Mouse (Mus musculus) bone marrow, adult 2 months (tissue): Measurements from ENCODE around the gene Pdx1. TPM values are rescaled to one million over a fixed set of nuclear protein-coding genes. Genes with fewer than 3 reads are reported as not detected.

Experiments used
- H3K27ac ChIP-seq: fragments of 200-500 bp; 2 replicates; pipeline ENCODE4 v1.5.1; 2012; ENCODE audit warnings: low read depth, mild to moderate bottlenecking, control low read depth, inconsistent platforms, low read length; ENCODE audit not compliant: control insufficient read depth, poor library complexity, insufficient read depth
- H3K4me1 ChIP-seq: fragments of 200-500 bp; 2 replicates; pipeline ENCODE4 v1.6.1; 2011; ENCODE audit warnings: low read length; ENCODE audit not compliant: control insufficient read depth, insufficient read depth
- H3K4me3 ChIP-seq: fragments of 200-500 bp; replicated peaks from 2 replicates; pipeline ENCODE3; 2011; ENCODE audit warnings: mild to moderate bottlenecking, low read depth, low read length, control low read depth; ENCODE audit not compliant: control insufficient read depth
- CTCF ChIP-seq: fragments of 200-500 bp; IDR thresholded peaks from 2 replicates; pipeline ENCODE4 v1.5.1; 2011; ENCODE audit warnings: low read length, control low read depth; ENCODE audit not compliant: control insufficient read depth, insufficient read depth
- POLR2A ChIP-seq: fragments of 200-500 bp; IDR thresholded peaks from 2 replicates; pipeline ENCODE4 v1.6.1; 2011; ENCODE audit warnings: low read depth, mild to moderate bottlenecking, control low read depth, low read length, borderline replicate concordance; ENCODE audit not compliant: control insufficient read depth
- WGBS: fragments of 180-500 bp; shearing (Covaris S2); methylation state at CpG from one replicate; pipeline ENCODE4 v1.1.7; 2018; 5-methylcytosine and 5-hydroxymethylcytosine counted together
- polyA plus RNA-seq: library from polyadenylated mRNA; stranded (reverse); fragments of >200 nt; gene quantifications from 2 replicates; pipeline ENCODE4 v1.2.4, GENCODE M21; 2011; ENCODE audit warnings: low replicate concordance; ENCODE audit not compliant: missing spikeins, insufficient read depth, insufficient read length

The Pdx1 gene
- polyA plus RNA-seq, 1 experiment: not detected

GRCm38 (mm10) chr5:147293127-147293910 is 23.6 kb downstream of the Pdx1 start:
- TF ChIP-seq POLR2A (no peak), CTCF (peak; percentile 85)
- no peak overlapping the region for H3K4me3 ChIP-seq
- WGBS: 17% methylated on average over 18 of the region's 18 CpGs
- H3K4me1 ChIP-seq: no peaks in the 10 kb centered on the region
- H3K27ac ChIP-seq: no peak overlapping the region

DNA sequence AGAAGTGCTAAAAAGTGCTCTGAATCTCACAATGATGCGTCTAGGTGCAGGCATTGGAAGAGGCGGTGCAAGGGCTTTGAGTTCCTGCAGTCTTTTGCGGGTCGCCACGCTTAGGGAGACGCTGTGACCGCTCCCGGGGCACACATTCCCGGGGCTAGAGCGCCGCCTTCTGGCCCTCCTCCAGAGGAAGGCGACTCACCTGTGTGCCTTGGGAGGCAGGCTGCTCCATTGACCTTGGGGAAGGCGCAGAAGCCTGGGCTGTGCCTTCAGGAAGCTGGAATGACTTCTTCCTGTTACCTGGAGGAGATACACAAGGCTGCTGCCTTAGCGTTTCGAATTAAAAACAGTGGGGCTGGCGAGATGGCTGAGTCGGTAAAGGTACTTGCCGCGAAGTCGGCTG is 24.4 kb downstream of the Pdx1 start:
- no peak overlapping the region for H3K27ac ChIP-seq
- 17% methylated on average over 20 of the region's 20 CpGs for WGBS
- TF ChIP-seq POLR2A: no peak
- TF ChIP-seq CTCF: no peak
- no peak overlapping the region for H3K4me3 ChIP-seq
- no peaks in the 10 kb centered on the region for H3K4me1 ChIP-seq

DNA sequence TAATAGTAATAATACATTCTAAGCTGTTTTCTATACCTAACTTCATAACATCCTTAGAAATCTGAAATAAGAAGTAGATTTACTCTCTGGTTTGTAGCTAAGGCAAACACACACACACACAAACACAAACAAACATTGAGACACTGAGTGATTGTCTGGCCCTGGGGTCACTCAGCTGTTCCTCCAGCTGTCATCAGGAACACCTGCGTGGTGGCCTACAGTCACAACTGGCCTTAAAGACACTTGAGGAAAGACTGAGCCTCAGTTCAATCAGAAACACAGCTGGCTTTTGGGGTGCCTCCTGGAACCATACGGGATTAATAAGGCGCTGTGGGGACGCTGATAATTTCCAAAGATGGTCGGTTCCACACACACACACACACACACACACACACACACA is 27.5 kb downstream of the Pdx1 start:
- WGBS: 63% methylated on average over 5 of the region's 5 CpGs
- no peaks in the 10 kb centered on the region for H3K4me1 ChIP-seq
- TF ChIP-seq POLR2A: no peak
- H3K4me3 ChIP-seq: no peak overlapping the region
- H3K27ac ChIP-seq: no peak overlapping the region

- TF ChIP-seq POLR2A (no peak), CTCF (peak; percentile 50; the same call in 1 of the 2 replicates)
- no peak overlapping the region for H3K4me3 ChIP-seq
- H3K27ac ChIP-seq: no peak overlapping the region
- no peaks in the 10 kb centered on the region for H3K4me1 ChIP-seq
- 3% methylated on average over 41 of the region's 41 CpGs for WGBS
These were observed 29.7 kb downstream of the Pdx1 start for GRCm38 (mm10) chr5:147299255-147300000.

DNA sequence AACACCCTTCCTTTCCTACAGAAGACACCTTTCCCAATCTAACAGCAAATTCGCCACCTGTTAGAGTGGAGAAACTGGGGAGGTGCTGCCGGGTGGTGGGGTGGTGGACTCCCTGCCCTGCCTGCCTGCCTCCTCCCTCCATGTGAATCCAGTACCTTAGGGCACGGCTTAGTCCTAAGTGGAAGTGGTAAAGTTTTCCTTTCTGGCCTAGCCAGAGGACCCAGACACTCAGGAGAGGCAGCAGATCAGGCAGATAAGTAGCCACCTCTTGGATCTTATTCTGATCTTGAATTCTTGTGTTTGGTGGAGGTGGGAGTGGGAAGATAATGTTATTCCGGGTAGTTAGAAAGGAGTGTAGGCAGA is 30.2 kb downstream of the Pdx1 start:
- WGBS: 9% methylated on average over 4 of the region's 4 CpGs
- TF ChIP-seq POLR2A: no peak

DNA sequence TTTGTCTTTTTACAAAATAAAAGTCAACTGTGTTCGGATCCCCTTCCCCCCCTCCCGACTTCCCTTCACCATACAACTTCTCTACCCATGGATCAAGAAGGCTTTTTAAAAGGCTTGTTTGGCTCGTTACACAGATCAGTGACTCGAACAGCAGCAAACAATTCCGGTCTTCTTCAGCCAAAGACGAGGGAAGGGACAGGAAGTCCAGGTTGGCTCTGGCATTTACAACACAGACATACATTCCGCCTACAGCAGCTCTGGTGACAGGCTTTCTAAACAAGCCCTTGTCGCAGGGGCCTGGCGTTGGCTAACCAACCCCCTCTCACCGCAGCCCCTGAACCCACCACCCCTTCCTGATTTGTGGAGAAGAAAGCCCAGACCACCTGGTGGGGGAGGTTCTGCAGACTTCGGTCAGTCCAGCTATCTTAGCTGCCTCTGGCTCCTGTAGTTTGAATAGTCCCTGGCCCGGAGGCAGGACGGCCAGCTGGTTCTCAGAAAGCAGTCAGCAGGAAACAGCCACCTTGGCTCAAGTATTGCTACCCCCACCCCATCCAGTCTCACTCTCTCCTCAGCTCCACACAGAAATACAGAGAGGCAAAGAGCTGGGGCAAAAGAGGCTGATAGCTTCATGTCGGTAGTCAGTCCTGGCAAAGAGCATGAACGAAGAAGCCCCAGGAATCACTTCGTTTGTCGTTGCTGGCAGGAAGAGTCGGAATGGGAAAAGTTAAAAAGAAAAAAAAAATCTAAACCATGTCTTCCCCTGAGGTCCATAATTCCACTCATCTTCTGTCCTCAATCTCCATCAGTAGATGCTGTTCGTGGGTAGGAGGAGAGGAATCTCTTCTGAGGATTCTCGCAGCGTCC is 31.4 kb downstream of the Pdx1 start:
- WGBS: 5% methylated on average over 21 of the region's 21 CpGs
- TF ChIP-seq POLR2A (no peak), CTCF (no peak)
- Histone ChIP-seq H3K27ac (no peak overlapping the region), H3K4me3 (no peak overlapping the region), H3K4me1 (no peaks in the 10 kb centered on the region)

More for the DNA sequence above, 30.2 kb downstream of the Pdx1 start:
- H3K4me3 ChIP-seq: no peak overlapping the region
- no peaks in the 10 kb centered on the region for H3K4me1 ChIP-seq
- no peak overlapping the region for H3K27ac ChIP-seq

DNA sequence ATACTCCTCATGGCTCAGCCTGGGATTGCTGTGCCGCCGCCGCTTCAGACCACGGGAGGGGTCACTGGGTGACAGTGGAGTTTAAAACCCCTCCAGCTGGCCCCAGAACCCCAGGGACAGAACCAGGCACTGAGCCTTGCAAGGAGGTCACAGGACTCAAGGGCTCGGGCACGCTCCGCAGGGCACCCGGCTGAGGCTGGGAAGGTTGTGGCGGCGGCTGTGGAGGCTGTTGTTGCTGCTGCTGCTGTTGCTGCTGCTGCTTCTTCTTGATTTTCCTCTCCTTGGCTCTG is 32.0 kb downstream of the Pdx1 start:
- 10% methylated on average over 10 of the region's 10 CpGs for whole genome bisulfite sequencing
- Histone ChIP-seq H3K27ac (no peak overlapping the region), H3K4me1 (no peaks in the 10 kb centered on the region), H3K4me3 (no peak overlapping the region)
- TF ChIP-seq CTCF (no peak), POLR2A (no peak)

DNA sequence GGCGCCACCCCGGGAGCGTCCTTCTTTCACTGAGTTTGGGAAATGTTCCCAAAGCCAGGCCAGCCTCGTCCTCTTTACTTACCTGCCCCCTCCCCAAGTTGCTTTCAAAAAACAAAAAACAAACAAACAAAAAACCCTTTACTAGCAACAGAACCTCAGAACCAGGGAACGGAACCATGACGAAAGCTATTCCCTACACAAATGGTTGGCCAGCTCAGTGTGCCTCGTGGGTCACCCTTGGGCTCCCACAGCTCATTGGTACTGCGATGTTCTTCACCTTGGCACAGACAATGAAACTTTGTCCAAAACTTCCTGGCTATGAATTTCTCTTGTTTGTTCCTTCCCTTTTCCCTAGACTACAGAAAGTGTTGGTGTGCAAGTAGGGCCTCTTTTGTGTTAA is 32.4 kb downstream of the Pdx1 start:
- no peak overlapping the region for H3K27ac ChIP-seq
- TF ChIP-seq POLR2A (no peak), CTCF (no peak)
- no peak overlapping the region for H3K4me3 ChIP-seq
- no peaks in the 10 kb centered on the region for H3K4me1 ChIP-seq
- 21% methylated on average over 8 of the region's 8 CpGs for WGBS
